Mouse (Mus musculus): ENCODE measurements around the gene Rgs7. TPM values are rescaled to one million over a fixed set of nuclear protein-coding genes. Genes with fewer than 3 reads are reported as not detected.

Gene Rgs7
- polyA plus RNA-seq, 1 experiment = 1.2 TPM

GRCm38 (mm10) chr1:175352921-175353320, 139.4 kb downstream of the Rgs7 start:
- 82% methylated on average over 4 of the region's 4 CpGs for WGBS
- DNase-seq = no peak
- Histone ChIP-seq H3K27ac (ENCODE audit: insufficient read depth, low read depth, low read length) (no peak overlapping the region), H3K27me3 (replicated peaks; ENCODE audit: control insufficient read depth, insufficient read depth, low read length) (no peaks in the 10 kb centered on the region), H3K4me3 (ENCODE audit: insufficient read depth, low read depth, low read length) (no peak overlapping the region), H3K4me1 (ENCODE audit: control insufficient read depth, insufficient read depth, low read length) (no peaks in the 10 kb centered on the region), H3K36me3 (ENCODE audit: control insufficient read depth, insufficient read depth, low read length) (no peaks in the 10 kb centered on the region)
- TF ChIP-seq POLR2A (IDR thresholded peaks at IDR 0.05; ENCODE audit: low read depth, low read length) (no peak), CTCF (conservative IDR thresholded peaks at IDR 0.05; ENCODE audit: insufficient read depth, insufficient read length, low read depth, low read length) (no peak)

GRCm38 (mm10) chr1:175346162-175346561, 146.1 kb downstream of the Rgs7 start:
- TF ChIP-seq CTCF (conservative IDR thresholded peaks at IDR 0.05; ENCODE audit: insufficient read depth, insufficient read length, low read depth, low read length) (no peak), POLR2A (IDR thresholded peaks at IDR 0.05; ENCODE audit: low read depth, low read length) (no peak)
- no peak for DNase-seq
- Histone ChIP-seq H3K4me3 (ENCODE audit: insufficient read depth, low read depth, low read length) (no peak overlapping the region), H3K27ac (ENCODE audit: insufficient read depth, low read depth, low read length) (no peak overlapping the region), H3K36me3 (ENCODE audit: control insufficient read depth, insufficient read depth, low read length) (no peaks in the 10 kb centered on the region), H3K27me3 (replicated peaks; ENCODE audit: control insufficient read depth, insufficient read depth, low read length) (no peaks in the 10 kb centered on the region), H3K4me1 (ENCODE audit: control insufficient read depth, insufficient read depth, low read length) (no peaks in the 10 kb centered on the region)
- WGBS = 85% methylated on average over 1 of the region's 1 CpGs

GRCm38 (mm10) chr1:175336191-175336590, 156.1 kb downstream of the Rgs7 start:
- no peaks in the 10 kb centered on the region for H3K36me3 ChIP-seq (ENCODE audit: control insufficient read depth, insufficient read depth, low read length)
- H3K4me1 ChIP-seq (ENCODE audit: control insufficient read depth, insufficient read depth, low read length) = no peaks in the 10 kb centered on the region
- no peak for DNase-seq
- no peak for TF ChIP-seq POLR2A (IDR thresholded peaks at IDR 0.05; ENCODE audit: low read depth, low read length)
- TF ChIP-seq CTCF (conservative IDR thresholded peaks at IDR 0.05; ENCODE audit: insufficient read depth, insufficient read length, low read depth, low read length) = no peak
- no peak overlapping the region for H3K27ac ChIP-seq (ENCODE audit: insufficient read depth, low read depth, low read length)
- H3K27me3 ChIP-seq (replicated peaks; ENCODE audit: control insufficient read depth, insufficient read depth, low read length) = no peaks in the 10 kb centered on the region
- no peak overlapping the region for H3K4me3 ChIP-seq (ENCODE audit: insufficient read depth, low read depth, low read length)
- WGBS = 65% methylated on average over 4 of the region's 4 CpGs

GRCm38 (mm10) chr1:175333041-175333854, 159.1 kb downstream of the Rgs7 start:
- H3K27ac ChIP-seq (ENCODE audit: insufficient read depth, low read depth, low read length) = no peak overlapping the region
- no peak for DNase-seq
- TF ChIP-seq CTCF (conservative IDR thresholded peaks at IDR 0.05; ENCODE audit: insufficient read depth, insufficient read length, low read depth, low read length) = no peak
- no peak for TF ChIP-seq POLR2A (IDR thresholded peaks at IDR 0.05; ENCODE audit: low read depth, low read length)
- H3K4me3 ChIP-seq (ENCODE audit: insufficient read depth, low read depth, low read length) = no peak overlapping the region
- H3K27me3 ChIP-seq (replicated peaks; ENCODE audit: control insufficient read depth, insufficient read depth, low read length) = no peaks in the 10 kb centered on the region
- no peaks in the 10 kb centered on the region for H3K36me3 ChIP-seq (ENCODE audit: control insufficient read depth, insufficient read depth, low read length)
- no peaks in the 10 kb centered on the region for H3K4me1 ChIP-seq (ENCODE audit: control insufficient read depth, insufficient read depth, low read length)
- 70% methylated on average over 9 of the region's 9 CpGs for WGBS

- no peak for DNase-seq
- 73% methylated on average over 3 of the region's 3 CpGs for whole genome bisulfite sequencing
Measured at GRCm38 (mm10) chr1:175329934-175330471, 162.3 kb downstream of the Rgs7 start.

GRCm38 (mm10) chr1:175322781-175323180, 169.5 kb downstream of the Rgs7 start:
- Histone ChIP-seq H3K4me1 (ENCODE audit: control insufficient read depth, insufficient read depth, low read length) (no peaks in the 10 kb centered on the region), H3K27ac (ENCODE audit: insufficient read depth, low read depth, low read length) (no peak overlapping the region), H3K27me3 (replicated peaks; ENCODE audit: control insufficient read depth, insufficient read depth, low read length) (no peaks in the 10 kb centered on the region), H3K4me3 (ENCODE audit: insufficient read depth, low read depth, low read length) (no peak overlapping the region), H3K36me3 (ENCODE audit: control insufficient read depth, insufficient read depth, low read length) (no peaks in the 10 kb centered on the region)
- no peak for DNase-seq
- TF ChIP-seq CTCF (conservative IDR thresholded peaks at IDR 0.05; ENCODE audit: insufficient read depth, insufficient read length, low read depth, low read length) = no peak
- TF ChIP-seq POLR2A (IDR thresholded peaks at IDR 0.05; ENCODE audit: low read depth, low read length) = no peak

More at GRCm38 (mm10) chr1:175329934-175330471, 162.3 kb downstream of the Rgs7 start:
- Histone ChIP-seq H3K36me3 (ENCODE audit: control insufficient read depth, insufficient read depth, low read length) (no peaks in the 10 kb centered on the region), H3K27ac (ENCODE audit: insufficient read depth, low read depth, low read length) (no peak overlapping the region), H3K27me3 (replicated peaks; ENCODE audit: control insufficient read depth, insufficient read depth, low read length) (no peaks in the 10 kb centered on the region), H3K4me3 (ENCODE audit: insufficient read depth, low read depth, low read length) (no peak overlapping the region), H3K4me1 (ENCODE audit: control insufficient read depth, insufficient read depth, low read length) (no peaks in the 10 kb centered on the region)
- TF ChIP-seq CTCF (conservative IDR thresholded peaks at IDR 0.05; ENCODE audit: insufficient read depth, insufficient read length, low read depth, low read length) = no peak
- TF ChIP-seq POLR2A (IDR thresholded peaks at IDR 0.05; ENCODE audit: low read depth, low read length) = no peak

GRCm38 (mm10) chr1:175319205-175319604, 173.1 kb downstream of the Rgs7 start:
- H3K4me1 ChIP-seq (ENCODE audit: control insufficient read depth, insufficient read depth, low read length) = no peaks in the 10 kb centered on the region
- no peak for DNase-seq
- H3K36me3 ChIP-seq (ENCODE audit: control insufficient read depth, insufficient read depth, low read length) = no peaks in the 10 kb centered on the region
- WGBS = 63% methylated on average over 9 of the region's 9 CpGs
- H3K4me3 ChIP-seq (ENCODE audit: insufficient read depth, low read depth, low read length) = no peak overlapping the region
- no peak overlapping the region for H3K27ac ChIP-seq (ENCODE audit: insufficient read depth, low read depth, low read length)
- H3K27me3 ChIP-seq (replicated peaks; ENCODE audit: control insufficient read depth, insufficient read depth, low read length) = no peaks in the 10 kb centered on the region
- TF ChIP-seq POLR2A (IDR thresholded peaks at IDR 0.05; ENCODE audit: low read depth, low read length) (no peak), CTCF (conservative IDR thresholded peaks at IDR 0.05; ENCODE audit: insufficient read depth, insufficient read length, low read depth, low read length) (no peak)
